Mouse (Mus musculus): ENCODE data around the gene Bfsp2. TPM values are rescaled to one million over a fixed set of nuclear protein-coding genes. Genes with fewer than 3 reads are reported as not detected.

The Bfsp2 gene
- polyA plus RNA-seq (2012; rRNA removed) = 1.3 and 1.8 TPM in 2 replicates

DNA sequence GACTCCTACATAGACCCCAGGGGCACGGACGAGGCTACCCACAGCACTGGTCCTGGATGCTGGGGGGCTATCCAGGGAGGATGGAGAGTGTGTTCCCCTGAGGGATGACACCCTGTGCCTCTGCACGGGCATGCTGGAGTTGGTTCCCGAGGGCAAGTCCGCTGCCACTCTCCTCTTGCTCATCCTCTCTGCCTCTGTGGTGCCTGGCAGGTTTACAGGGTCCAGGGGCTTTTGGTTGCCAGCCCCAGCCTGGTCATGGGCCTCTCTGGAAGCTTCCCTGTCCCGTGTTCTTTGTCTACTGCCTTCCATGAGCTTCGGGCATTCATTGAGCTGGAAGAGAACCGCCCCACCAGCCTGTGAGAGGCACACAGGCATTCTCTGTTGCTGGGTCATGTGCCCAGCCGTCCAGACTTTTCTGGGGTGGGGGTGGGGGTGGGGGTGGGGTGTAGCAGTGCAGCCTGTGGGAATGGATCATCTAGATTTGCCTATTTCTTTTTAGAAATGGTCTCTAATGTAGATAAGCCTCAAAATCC, at the start of gene Bfsp2:
Bfsp2 (minus strand) TSS at position 377 of the 533 bp plus-strand sequence.
- 77% methylated on average over 9 of the region's 9 CpGs for WGBS
- DNase-seq (ENCODE audit: low read depth, low spot score) = no peak

DNA sequence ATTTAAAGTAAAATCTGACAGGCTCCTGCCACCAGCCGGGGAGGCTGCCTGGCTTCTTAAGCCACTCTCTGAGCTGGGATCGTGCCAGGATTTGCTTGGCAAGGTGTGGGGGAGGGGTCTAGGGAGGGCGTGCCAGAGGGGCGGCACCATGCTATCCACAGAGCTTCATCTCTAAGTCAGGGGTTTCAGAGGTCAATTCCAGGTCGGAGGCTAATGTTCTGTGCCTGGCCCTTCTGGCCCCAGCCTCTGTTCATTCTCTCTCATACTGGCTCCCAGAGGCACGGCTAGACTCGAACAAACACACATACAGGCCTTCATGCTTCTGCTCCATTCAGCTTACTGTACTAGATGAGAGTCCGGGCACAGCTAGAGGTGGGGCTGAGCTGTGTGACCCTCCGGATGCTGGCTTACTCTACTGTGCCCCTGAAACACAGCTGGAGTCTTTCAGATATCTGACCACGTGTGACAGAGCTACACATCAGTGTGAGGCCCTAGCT, 44.9 kb upstream of the Bfsp2 start:
- DNase-seq (ENCODE audit: low read depth, low spot score) = no peak
- whole genome bisulfite sequencing = 39% methylated on average over 10 of the region's 10 CpGs

DNA sequence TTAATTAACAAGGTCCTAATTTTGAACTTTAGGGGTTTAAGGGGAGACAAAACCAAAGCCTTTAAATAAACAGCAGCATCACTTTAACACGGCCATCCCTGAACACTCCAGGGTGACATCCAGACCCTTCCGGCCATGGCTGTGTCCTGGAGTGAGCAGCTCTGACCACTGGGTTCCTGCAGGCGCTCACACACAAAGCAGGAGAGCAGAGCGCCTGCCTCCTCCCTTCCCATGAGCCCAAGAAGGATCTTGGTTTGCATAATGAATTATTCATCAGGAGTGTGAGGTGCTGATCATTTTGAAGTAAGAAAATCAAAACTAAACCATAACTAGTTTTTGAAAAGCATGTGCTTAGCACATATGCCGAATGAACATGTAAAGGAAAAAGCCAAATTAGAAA, 44.4 kb upstream of the Bfsp2 start:
- no peak for DNase-seq (ENCODE audit: low read depth, low spot score)
- WGBS = 69% methylated on average over 5 of the region's 5 CpGs

DNA sequence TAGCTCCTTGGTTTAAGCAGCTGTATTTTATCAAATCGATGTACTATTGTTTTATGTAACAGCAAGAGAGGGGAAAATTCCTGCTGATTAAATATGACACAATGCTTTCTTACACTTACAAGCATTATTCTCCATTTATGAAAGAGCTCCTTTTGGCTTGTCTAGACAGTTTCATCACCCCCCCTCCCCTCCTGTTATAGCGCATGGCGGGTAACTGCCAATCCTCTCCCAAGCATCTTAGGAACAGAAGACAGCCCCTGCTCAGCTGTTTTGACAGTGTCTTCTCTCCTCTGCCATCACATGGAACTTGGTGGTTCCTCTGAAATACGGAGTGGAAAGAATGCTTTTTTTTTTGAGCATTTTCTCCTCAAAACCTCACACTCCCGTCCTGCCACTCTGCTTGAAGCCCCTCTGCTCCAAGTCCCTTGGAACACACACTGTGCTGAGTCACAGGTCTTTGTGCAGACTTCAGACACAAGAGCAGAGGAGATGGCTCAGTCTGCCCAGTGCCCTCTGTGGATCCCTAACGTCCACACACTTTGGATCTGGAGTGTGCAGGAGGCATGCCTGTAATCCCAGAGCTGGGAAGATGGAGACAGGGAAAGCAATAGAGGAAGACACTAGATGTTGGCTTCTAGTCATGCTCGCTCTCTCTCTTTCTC, 43.7 kb upstream of the Bfsp2 start:
- DNase-seq (ENCODE audit: low read depth, low spot score) = no peak
- WGBS = 63% methylated on average over 7 of the region's 7 CpGs

DNA sequence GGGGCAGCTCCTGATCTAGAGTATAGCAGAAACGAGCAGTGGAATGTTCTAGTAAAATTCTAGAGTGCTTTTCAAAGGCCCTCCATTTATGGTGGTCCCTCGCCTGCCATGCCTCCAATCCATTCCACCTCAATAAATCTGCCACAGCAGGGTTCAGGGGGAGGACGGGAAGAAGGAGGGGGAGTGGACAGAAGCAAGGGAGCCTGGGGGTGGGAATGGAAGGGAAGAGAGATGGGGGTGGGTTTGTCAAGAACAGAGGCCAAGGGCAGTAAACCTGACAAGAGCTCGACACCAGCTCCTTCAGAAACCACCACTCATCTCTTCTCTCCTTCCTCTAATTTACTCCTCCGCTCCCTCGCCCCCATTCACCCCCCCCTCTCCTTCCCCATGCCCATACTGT, 42.8 kb upstream of the Bfsp2 start:
- WGBS = 38% methylated on average over 6 of the region's 6 CpGs
- no peak for DNase-seq (ENCODE audit: low read depth, low spot score)

DNA sequence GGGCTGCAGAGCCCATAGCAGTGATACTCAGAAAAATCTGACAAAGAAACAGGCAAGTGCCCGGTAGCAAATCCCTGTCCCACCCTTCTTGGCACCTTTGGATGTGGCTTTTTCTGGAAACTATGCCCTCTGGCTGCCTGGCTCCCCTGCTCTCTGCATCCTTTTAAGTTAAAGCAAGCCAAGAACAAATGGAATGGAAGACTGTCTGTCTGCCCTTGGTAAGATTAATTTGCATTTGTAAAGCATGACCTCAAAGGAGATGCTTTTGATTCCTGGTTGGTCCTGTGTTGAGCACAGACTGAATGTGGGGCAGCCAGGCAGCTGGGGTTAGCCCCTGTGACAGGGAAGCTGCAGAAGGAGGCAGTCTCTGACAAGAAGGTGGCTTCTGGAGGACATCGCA, 33.7 kb upstream of the Bfsp2 start:
- 73% methylated on average over 2 of the region's 2 CpGs for WGBS
- DNase-seq (ENCODE audit: low read depth, low spot score) = no peak

DNA sequence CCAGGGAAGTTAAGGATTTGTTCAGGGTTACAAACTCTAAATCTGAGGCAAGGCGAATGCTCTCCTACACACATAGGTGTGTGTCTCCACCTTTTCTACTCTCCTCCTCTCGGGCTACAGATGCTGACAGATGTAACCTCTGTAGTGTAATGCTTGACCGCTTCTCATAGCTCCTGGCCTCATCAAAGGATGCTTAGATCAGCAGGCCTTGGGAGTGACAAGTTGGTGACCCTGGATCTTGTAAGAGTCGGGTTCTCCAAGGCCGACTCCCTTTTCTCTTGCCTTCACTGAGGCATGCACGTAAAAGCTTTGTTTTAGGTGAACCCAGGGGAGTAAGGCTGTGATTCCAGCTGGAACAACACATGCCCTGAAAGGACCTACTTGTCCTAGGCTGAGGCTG, 32.0 kb upstream of the Bfsp2 start:
- 77% methylated on average over 6 of the region's 6 CpGs for whole genome bisulfite sequencing
- no peak for DNase-seq (ENCODE audit: low read depth, low spot score)

DNA sequence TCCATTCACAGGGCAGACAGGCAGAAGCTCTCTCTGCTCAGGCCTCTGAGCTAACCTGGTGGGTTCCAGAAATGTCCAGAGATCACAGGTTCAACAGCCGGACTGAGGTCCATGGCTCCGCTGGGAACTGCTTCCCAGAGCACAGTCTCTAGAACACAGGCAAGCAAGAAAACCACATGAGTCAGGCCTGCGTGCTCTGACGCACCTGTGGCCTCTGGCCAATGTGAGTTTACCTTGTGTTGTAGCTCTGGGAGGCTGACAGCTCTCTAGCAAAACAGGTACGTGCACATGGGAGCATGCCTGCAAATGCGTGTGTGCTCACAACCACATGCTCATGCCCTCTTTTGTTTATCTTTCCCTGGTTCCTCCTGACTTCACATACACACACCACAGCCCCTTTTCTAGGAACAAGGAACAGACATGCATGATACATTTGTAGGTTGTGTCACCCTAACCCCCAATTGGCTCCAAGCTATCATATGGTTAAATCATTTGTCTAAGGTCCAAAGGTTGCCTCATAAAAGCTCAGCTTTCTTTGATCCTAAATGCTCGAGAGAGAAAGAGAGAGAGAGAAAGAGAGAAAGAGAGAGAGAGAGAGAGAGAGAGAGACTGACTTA, 26.9 kb upstream of the Bfsp2 start:
- 31% methylated on average over 7 of the region's 7 CpGs for WGBS
- peak; percentile 44 for DNase-seq (ENCODE audit: low read depth, low spot score)

DNA sequence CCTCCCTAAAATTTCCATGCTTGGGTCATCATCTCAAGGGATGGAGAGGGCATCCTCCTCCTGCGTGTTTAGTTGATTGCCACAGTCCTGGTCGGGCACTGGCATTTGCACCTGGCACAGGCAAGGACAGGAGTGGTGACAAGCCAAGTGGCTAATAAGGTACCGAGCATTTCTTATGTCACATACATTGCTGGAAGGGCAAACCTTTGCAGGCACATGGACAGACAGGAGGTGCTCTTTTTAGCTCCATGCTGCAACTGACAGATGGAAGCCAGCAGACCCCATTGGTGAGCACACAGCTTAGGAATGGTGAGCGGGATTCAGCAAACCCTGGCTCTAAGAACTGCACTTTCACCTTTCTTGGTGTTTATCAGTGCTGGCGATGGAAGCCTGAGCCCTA, 24.8 kb upstream of the Bfsp2 start:
- DNase-seq (ENCODE audit: low read depth, low spot score) = no peak
- WGBS = 57% methylated on average over 5 of the region's 5 CpGs

DNA sequence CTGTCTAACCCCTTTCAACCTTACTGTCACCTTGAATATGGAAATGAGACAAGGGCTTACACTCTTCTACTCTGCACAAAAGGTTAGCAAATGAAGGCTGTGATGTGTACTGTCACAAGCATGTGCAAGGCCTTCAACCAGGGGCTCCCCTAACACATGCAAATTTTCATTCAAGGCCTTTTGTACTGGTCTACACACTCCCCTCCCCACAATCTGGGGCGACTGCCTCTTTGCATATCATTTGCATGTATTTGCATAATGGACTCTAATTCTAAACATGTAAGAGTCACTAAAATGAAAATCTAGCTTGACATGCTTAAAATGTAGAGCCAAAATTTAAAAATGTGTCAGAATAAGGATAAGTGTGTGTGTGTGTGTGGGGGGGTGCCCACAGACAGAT, 24.4 kb upstream of the Bfsp2 start:
- 96% methylated on average over 1 of the region's 1 CpGs for WGBS
- DNase-seq (ENCODE audit: low read depth, low spot score) = no peak

DNA sequence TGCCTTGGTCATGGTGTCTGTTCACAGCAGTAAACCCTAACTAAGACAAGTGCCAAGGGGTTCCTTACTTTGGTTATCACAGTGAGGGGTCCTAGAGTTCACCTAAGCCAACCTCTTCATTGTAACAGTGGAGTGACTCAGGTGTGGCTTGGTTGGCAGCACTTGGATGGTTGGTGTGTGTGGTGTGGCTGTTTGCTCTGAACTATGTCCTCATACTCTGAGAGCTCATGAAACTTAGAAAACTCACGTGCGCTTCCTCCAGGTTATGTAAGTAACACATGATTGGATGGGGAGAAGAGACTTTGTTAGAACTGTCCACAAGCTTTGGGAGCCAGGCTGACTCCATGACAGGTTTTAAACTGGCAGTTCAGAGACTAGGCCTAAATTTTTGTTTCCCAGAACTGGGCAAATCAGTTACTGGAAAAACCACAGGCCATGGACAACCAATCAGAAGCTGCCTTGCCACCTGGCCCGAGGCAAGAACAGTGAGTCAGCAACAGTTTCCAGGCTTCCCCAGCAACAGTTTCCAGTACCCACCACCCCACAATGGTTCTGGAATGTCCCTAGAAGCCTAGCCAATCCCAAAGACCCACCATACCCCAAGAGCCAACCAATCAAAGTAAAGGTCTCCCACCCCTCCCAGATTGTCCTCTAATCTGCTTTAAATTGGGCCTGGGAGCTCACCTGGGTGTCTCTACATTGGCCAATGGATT, 23.5 kb upstream of the Bfsp2 start:
- DNase-seq (ENCODE audit: low read depth, low spot score) = no peak
- 78% methylated on average over 3 of the region's 3 CpGs for WGBS

DNA sequence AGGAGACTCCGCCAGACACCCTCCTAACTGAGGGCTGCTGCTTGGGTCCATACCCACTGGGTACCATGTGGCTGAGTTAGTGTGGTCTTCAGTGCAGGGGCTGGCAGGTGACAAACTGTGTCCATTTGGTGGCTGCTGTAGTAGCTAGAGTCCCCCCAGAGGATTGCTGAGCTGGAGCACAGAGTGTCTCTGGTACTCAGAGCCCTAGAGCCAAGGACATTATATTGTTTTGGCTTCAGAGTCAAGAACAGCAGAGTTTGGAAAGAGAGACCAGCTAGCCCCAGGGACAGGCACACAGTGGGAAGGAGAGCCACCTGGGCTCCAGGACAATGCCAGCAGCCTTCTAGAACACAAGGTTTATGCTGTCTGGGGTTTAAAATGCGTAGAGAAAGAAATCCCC, 22.4 kb upstream of the Bfsp2 start:
- 97% methylated on average over 2 of the region's 2 CpGs for WGBS
- DNase-seq (ENCODE audit: low read depth, low spot score) = no peak

DNA sequence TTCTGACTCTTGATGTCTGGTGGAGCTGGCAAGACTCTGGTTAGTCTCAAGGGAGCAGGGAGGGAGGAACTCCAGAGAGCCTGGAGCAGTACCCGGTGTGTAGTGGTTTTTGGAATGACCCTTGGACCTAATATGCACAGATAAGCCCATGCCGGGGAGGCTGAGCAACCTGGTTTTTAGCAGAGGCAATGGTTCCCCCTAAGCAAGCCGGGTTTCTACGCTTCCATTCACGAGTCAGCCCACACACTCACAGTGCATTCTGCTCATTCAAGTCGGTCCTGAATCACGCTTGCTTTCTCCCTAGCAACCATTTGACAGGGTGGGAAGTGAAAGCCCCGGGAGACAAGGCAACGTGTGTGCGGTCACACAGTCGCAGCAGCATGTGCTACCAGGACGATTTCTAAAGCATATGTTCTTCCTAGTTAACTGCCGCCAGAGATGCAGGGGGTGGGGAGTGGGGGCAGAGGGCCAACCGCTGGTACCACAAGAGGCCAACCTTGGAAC, 21.7 kb upstream of the Bfsp2 start:
- 41% methylated on average over 14 of the region's 14 CpGs for WGBS
- no peak for DNase-seq (ENCODE audit: low read depth, low spot score)

DNA sequence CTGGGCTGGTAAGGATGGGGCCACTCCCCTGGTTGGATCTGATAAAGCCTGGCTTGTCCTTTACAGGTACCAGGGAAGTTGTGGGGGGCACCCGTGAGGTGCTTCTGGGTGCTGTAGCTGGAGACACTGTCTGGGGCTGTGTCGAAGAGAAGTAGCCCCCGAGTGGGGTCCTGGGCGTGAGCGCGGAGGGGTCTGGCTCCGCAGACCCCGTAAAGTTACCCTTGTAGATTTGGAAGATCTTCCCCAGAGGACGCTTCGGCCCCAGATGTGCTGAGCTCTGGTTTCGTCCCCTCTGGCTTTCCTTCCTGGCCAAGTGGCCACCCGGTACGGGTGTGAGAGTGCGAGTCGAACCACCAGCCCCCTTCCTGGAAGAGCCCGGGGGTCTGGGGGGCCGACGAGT, 19.1 kb upstream of the Bfsp2 start:
- WGBS = 93% methylated on average over 18 of the region's 18 CpGs
- no peak for DNase-seq (ENCODE audit: low read depth, low spot score)

DNA sequence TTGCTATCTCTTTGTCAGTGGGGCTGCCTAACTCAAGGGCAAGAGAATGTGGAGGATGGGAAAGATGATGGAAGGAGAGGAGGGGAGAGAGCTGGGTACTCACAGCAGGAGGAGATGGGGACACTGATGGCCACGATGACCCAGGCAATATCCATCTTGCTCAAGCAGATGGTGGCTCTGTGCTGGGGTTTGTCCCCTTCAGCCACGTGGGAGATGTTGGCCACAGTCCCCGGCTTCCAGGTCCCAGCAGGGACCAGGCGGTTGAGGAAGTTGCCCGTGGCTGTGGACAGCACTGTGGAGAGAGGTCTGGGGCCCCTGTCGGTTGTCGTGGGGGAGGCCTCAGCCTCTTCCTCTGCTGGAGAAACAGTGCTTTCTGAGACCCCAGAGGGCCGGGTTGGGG, 18.5 kb upstream of the Bfsp2 start:
- WGBS = 60% methylated on average over 8 of the region's 8 CpGs
- no peak for DNase-seq (ENCODE audit: low read depth, low spot score)

DNA sequence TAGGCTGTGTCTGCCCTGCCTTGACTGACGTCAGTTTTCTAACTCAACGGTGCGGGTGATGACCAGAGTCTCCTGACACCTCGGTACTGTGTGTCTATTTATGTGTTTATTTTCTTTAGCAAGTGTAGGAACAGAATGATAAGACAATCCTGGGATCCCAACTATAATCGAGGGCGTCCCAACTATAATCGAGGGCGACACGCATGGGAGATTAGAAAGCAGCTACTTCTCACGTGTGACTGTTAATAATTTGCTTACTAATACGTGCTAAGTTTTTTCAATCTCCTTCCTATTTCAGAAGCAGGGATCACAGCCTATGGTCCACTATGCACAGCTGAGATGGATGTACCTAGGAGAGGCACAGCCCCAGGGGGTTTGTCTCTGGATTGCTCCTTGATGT, 15.2 kb upstream of the Bfsp2 start:
- WGBS = 80% methylated on average over 11 of the region's 11 CpGs
- DNase-seq (ENCODE audit: low read depth, low spot score) = no peak

DNA sequence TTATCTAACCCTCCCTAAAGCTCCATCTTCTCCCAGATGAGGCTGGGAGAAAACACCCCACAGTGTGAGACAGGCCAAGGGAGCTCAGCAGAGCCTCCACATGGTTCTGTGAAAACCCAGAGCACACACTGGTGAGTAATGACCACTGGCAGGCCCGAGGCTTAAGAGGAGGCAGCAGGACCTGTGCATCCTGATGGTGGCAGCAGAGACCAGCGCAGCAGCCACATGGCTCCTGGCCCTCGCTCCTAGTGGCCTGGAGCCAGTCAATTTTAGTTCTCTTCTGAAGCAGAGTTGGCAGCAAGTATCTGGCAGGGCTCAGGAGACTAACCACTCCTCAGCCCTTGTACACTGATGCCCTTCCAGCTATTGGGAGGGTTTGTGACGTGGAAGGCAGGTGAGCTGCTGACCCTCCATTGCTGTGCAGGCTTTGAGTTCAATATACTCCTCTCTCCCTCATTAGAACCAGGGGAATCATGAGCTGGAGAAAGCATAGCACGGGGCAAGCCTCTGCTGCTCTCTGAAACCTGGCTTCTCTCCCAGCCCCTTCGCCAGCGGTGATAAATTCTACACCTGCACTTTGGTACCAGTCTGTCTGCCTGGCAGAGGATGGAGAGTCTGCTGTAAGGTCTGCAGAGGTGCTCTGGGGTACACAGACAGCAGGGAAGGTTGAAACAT, 14.3 kb upstream of the Bfsp2 start:
- 18% methylated on average over 7 of the region's 7 CpGs for WGBS
- DNase-seq (ENCODE audit: low read depth, low spot score) = peak; percentile 27

DNA sequence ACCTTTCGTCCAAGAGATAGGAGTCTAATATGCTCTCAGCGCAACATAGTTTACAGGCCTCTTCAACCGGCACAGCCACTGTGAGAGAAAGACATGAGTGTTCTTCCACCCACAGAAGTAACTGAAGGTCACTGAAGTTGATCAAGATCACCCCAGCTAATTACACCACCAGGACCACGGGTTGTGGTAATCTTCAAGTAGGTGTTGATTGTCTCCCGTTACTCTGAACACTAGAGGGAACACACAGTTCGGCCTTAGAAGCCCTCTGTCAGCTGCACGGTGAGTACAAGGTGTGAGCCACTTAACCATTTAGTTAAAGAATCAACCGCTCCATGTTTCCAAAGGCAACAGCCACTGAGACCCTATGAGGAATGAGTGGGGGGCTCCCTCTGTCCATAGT, 11.8 kb upstream of the Bfsp2 start:
- DNase-seq (ENCODE audit: low read depth, low spot score) = no peak
- WGBS = 80% methylated on average over 8 of the region's 8 CpGs

DNA sequence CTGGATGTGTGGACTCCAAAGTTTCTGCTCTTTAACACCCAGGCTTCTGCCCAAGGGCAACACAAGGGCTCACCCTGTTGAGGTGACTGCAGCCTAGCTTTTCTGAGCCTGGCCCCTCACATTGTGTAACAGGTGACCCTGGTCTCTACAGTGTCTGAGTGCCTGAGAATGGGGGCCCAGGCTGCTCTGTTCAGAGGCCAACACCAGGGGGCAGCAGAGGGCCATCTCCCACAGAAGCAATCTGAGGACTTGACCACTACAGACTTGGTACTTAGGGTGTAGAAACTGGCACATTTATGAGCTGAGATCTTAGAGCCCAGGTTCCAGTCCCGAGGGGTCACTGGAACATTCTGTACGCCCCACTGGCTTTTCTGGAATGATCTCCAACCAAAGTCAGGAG, 10.2 kb upstream of the Bfsp2 start:
- DNase-seq (ENCODE audit: low read depth, low spot score) = no peak
- 18% methylated on average over 2 of the region's 2 CpGs for WGBS

DNA sequence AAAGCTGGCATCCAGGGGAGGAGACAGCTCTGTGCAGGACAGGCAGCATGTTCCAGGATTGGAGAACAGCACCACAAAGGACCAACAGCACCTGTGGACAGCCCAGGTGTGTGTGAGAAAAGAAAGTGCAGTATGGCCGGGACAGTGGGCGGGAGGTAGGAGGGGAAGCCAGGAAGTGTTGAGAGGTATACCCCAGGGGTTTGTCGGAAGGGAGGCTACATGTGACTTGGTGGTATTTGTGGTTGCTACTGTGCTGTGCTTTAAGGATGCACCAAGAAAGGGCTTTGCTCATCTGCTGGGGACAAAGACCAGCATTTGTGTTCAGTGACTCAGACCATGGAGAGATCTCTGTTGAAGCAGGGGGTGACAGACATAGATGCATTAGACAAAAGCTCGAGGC, 9.7 kb upstream of the Bfsp2 start:
- no peak for DNase-seq (ENCODE audit: low read depth, low spot score)
- 75% methylated on average over 4 of the region's 4 CpGs for WGBS

Data from large intestine, adult 2 months (tissue).